Mouse (Mus musculus) midbrain, embryonic 12.5 days (tissue): Measurements from ENCODE around the gene Gm6899. TPM values are rescaled to one million over a fixed set of nuclear protein-coding genes. Genes with fewer than 3 reads are reported as not detected.

Experiments used
- ATAC-seq: fragments of 200-750 bp; cut with Nextera tagmentation; 2 replicates; pipeline ENCODE4 v1.8.0; 2017; ENCODE audit warnings: low read depth, moderate TSS enrichment, moderate library complexity; ENCODE audit not compliant: low FRiP score
- H3K27ac ChIP-seq: fragments of 300-500 bp; sonication (generic); replicated peaks from 2 replicates; pipeline ENCODE4 v1.5.1; 2016; ENCODE audit warnings: mild to moderate bottlenecking
- H3K27me3 ChIP-seq: fragments of 300-500 bp; sonication (generic); 2 replicates; pipeline ENCODE4 v1.6.1; 2016; ENCODE audit warnings: mild to moderate bottlenecking
- H3K36me3 ChIP-seq: fragments of 300-500 bp; sonication (generic); 2 replicates; pipeline ENCODE4 v1.6.1; 2016
- H3K4me1 ChIP-seq: fragments of 300-500 bp; sonication (generic); 2 replicates; pipeline ENCODE4 v1.6.1; 2016
- H3K4me2 ChIP-seq: fragments of 300-500 bp; sonication (generic); replicated peaks from 2 replicates; pipeline ENCODE4 v1.6.1; 2016; ENCODE audit warnings: mild to moderate bottlenecking, moderate library complexity
- H3K4me3 ChIP-seq: fragments of 300-500 bp; sonication (generic); 2 replicates; pipeline ENCODE4 v1.5.1; 2016; ENCODE audit warnings: mild to moderate bottlenecking
- H3K9ac ChIP-seq: fragments of 300-500 bp; sonication (generic); replicated peaks from 2 replicates; pipeline ENCODE4 v1.6.1; 2016; ENCODE audit warnings: mild to moderate bottlenecking, moderate library complexity
- H3K9me3 ChIP-seq: fragments of 300-500 bp; sonication (generic); 2 replicates; pipeline ENCODE4 v1.6.1; 2016; ENCODE audit warnings: mild to moderate bottlenecking
- WGBS: fragments of 180-500 bp; shearing (Covaris S2); methylation state at CpG from one replicate; pipeline ENCODE4 v1.1.7; 2016; 5-methylcytosine and 5-hydroxymethylcytosine counted together
- polyA plus RNA-seq: library from polyadenylated mRNA; unstranded; fragments of >200 nt; fragmentation: Nextera tagmentation; extraction: Ambion mirVana; gene quantifications from 2 replicates; pipeline ENCODE4 v1.2.1, GENCODE M21; 2016

The Gm6899 gene
- polyA plus RNA-seq = not detected in 2 replicates

GRCm38 (mm10) chr11:26593061-26594059 lies at the start of gene Gm6899, which contains the start of gene Vrk2:
TSS of gene Gm6899 (plus strand) at chr11:26593241.
TSS of gene Vrk2 (minus strand) at chr11:26593999.
- Histone ChIP-seq H3K4me2 (peak within 1 kb of the TSS; percentile 86), H3K9me3 (no peaks in the 10 kb centered on the region), H3K36me3 (no peaks in the 10 kb centered on the region), H3K4me3 (peak within 1 kb of the TSS; percentile 74), H3K4me1 (peaks cover 9% of the 10 kb centered on the region), H3K27me3 (no peaks in the 10 kb centered on the region), H3K27ac (peak within 1 kb of the TSS; percentile 58), H3K9ac (peak within 1 kb of the TSS; percentile 76)
- under 1% methylated on average over 60 of the region's 60 CpGs for WGBS
- peak; percentile 98 for ATAC-seq

GRCm38 (mm10) chr11:26551551-26551950 lies 41.5 kb upstream of the Gm6899 start:
- no peak overlapping the region for H3K4me2 ChIP-seq
- H3K4me3 ChIP-seq = no peak overlapping the region
- no peaks in the 10 kb centered on the region for H3K4me1 ChIP-seq
- 0 out of 2 replicates have a peak, but pooled peaks cover under 1% of the 10 kb centered on the region for H3K36me3 ChIP-seq
- H3K9ac ChIP-seq = no peak overlapping the region
- 93% methylated on average over 3 of the region's 3 CpGs for WGBS
- no peaks in the 10 kb centered on the region for H3K9me3 ChIP-seq
- ATAC-seq = no peak
- H3K27ac ChIP-seq = no peak overlapping the region
- H3K27me3 ChIP-seq = no peaks in the 10 kb centered on the region

GRCm38 (mm10) chr11:26585409-26586366 lies 7.4 kb upstream of the Gm6899 start:
- Histone ChIP-seq H3K9me3 (no peaks in the 10 kb centered on the region), H3K4me3 (no peak overlapping the region), H3K36me3 (no peaks in the 10 kb centered on the region), H3K9ac (no peak overlapping the region), H3K27ac (no peak overlapping the region), H3K27me3 (no peaks in the 10 kb centered on the region), H3K4me2 (no peak overlapping the region), H3K4me1 (no peaks in the 10 kb centered on the region)
- ATAC-seq = no peak
- WGBS = 75% methylated on average over 17 of the region's 17 CpGs

GRCm38 (mm10) chr11:26586367-26587183 lies 6.5 kb upstream of the Gm6899 start:
- H3K9ac ChIP-seq = no peak overlapping the region
- no peak overlapping the region for H3K27ac ChIP-seq
- H3K36me3 ChIP-seq = no peaks in the 10 kb centered on the region
- no peak overlapping the region for H3K4me2 ChIP-seq
- no peaks in the 10 kb centered on the region for H3K9me3 ChIP-seq
- ATAC-seq = no peak
- H3K4me1 ChIP-seq = no peaks in the 10 kb centered on the region
- 83% methylated on average over 6 of the region's 6 CpGs for WGBS
- H3K4me3 ChIP-seq = no peak overlapping the region
- H3K27me3 ChIP-seq = no peaks in the 10 kb centered on the region

- ATAC-seq = no peak
- no peak overlapping the region for H3K4me3 ChIP-seq
- H3K27me3 ChIP-seq = no peaks in the 10 kb centered on the region
- no peaks in the 10 kb centered on the region for H3K36me3 ChIP-seq
- no peak overlapping the region for H3K27ac ChIP-seq
- H3K9ac ChIP-seq = no peak overlapping the region
- no peaks in the 10 kb centered on the region for H3K9me3 ChIP-seq
- H3K4me2 ChIP-seq = no peak overlapping the region
- WGBS = 96% methylated on average over 1 of the region's 1 CpGs
- H3K4me1 ChIP-seq = no peaks in the 10 kb centered on the region
Observed at GRCm38 (mm10) chr11:26587184-26587524, 5.9 kb upstream of the Gm6899 start.

GRCm38 (mm10) chr11:26592395-26593053 lies 517 bp upstream of the Gm6899 start:
- peak overlapping the region; percentile 74 for H3K4me3 ChIP-seq
- no peaks in the 10 kb centered on the region for H3K36me3 ChIP-seq
- peak overlapping the region; percentile 76; the same call in 1 of the 2 replicates for H3K9ac ChIP-seq
- peak overlapping the region; percentile 58 for H3K27ac ChIP-seq
- no peaks in the 10 kb centered on the region for H3K9me3 ChIP-seq
- no peaks in the 10 kb centered on the region for H3K27me3 ChIP-seq
- H3K4me1 ChIP-seq = peaks cover 9% of the 10 kb centered on the region
- WGBS = 15% methylated on average over 6 of the region's 6 CpGs
- peak overlapping the region; percentile 86 for H3K4me2 ChIP-seq
- no peak for ATAC-seq

GRCm38 (mm10) chr11:26594487-26594886 lies 1.4 kb downstream of the Gm6899 start:
- Histone ChIP-seq H3K4me1 (peaks cover 9% of the 10 kb centered on the region), H3K9me3 (no peaks in the 10 kb centered on the region), H3K4me2 (no peak overlapping the region), H3K27me3 (no peaks in the 10 kb centered on the region), H3K36me3 (no peaks in the 10 kb centered on the region), H3K4me3 (no peak overlapping the region), H3K27ac (no peak overlapping the region), H3K9ac (no peak overlapping the region)
- WGBS = 100% methylated on average over 1 of the region's 1 CpGs
- no peak for ATAC-seq

- H3K9me3 ChIP-seq = no peaks in the 10 kb centered on the region
- no peak overlapping the region for H3K27ac ChIP-seq
- H3K4me1 ChIP-seq = peaks cover 9% of the 10 kb centered on the region
- H3K4me2 ChIP-seq = no peak overlapping the region
- H3K9ac ChIP-seq = no peak overlapping the region
- H3K27me3 ChIP-seq = no peaks in the 10 kb centered on the region
- WGBS = 97% methylated on average over 1 of the region's 1 CpGs
- no peak for ATAC-seq
- no peaks in the 10 kb centered on the region for H3K36me3 ChIP-seq
- H3K4me3 ChIP-seq = no peak overlapping the region
Observed at GRCm38 (mm10) chr11:26596186-26596585, 3.1 kb downstream of the Gm6899 start.

GRCm38 (mm10) chr11:26597145-26597544 lies 4.1 kb downstream of the Gm6899 start:
- Histone ChIP-seq H3K36me3 (no peaks in the 10 kb centered on the region), H3K27me3 (no peaks in the 10 kb centered on the region), H3K4me2 (no peak overlapping the region), H3K4me3 (no peak overlapping the region), H3K4me1 (peaks cover 9% of the 10 kb centered on the region), H3K9me3 (no peaks in the 10 kb centered on the region), H3K9ac (no peak overlapping the region), H3K27ac (no peak overlapping the region)
- no peak for ATAC-seq
- WGBS = 90% methylated on average over 6 of the region's 6 CpGs

- Histone ChIP-seq H3K36me3 (no peaks in the 10 kb centered on the region), H3K27me3 (no peaks in the 10 kb centered on the region), H3K4me3 (no peak overlapping the region), H3K4me1 (peaks cover 3% of the 10 kb centered on the region), H3K9me3 (no peaks in the 10 kb centered on the region), H3K27ac (no peak overlapping the region), H3K9ac (no peak overlapping the region), H3K4me2 (no peak overlapping the region)
- ATAC-seq = no peak
- WGBS = 84% methylated on average over 6 of the region's 6 CpGs
Observed at GRCm38 (mm10) chr11:26597761-26598160, 4.7 kb downstream of the Gm6899 start.

GRCm38 (mm10) chr11:26598876-26599275 lies 5.8 kb downstream of the Gm6899 start:
- Histone ChIP-seq H3K27ac (no peak overlapping the region), H3K4me2 (no peak overlapping the region), H3K4me1 (no peaks in the 10 kb centered on the region), H3K4me3 (no peak overlapping the region), H3K9ac (no peak overlapping the region), H3K36me3 (no peaks in the 10 kb centered on the region), H3K27me3 (no peaks in the 10 kb centered on the region), H3K9me3 (no peaks in the 10 kb centered on the region)
- WGBS = 80% methylated on average over 1 of the region's 1 CpGs
- no peak for ATAC-seq
